Mouse (Mus musculus) cerebellum, postnatal 10 days (tissue): ENCODE data around the gene Ppard.

Source experiments
- DNase-seq, 2 experiments: peaks; one replicate each; pipeline ENCODE4 v3.0.0; 2021; ENCODE audit warnings: mixed read lengths in 2 of 2

Ppard gene

GRCm38 (mm10) chr17:28258325-28258724, 25.8 kb downstream of the Ppard start:
- no peak for DNase-seq

DNA sequence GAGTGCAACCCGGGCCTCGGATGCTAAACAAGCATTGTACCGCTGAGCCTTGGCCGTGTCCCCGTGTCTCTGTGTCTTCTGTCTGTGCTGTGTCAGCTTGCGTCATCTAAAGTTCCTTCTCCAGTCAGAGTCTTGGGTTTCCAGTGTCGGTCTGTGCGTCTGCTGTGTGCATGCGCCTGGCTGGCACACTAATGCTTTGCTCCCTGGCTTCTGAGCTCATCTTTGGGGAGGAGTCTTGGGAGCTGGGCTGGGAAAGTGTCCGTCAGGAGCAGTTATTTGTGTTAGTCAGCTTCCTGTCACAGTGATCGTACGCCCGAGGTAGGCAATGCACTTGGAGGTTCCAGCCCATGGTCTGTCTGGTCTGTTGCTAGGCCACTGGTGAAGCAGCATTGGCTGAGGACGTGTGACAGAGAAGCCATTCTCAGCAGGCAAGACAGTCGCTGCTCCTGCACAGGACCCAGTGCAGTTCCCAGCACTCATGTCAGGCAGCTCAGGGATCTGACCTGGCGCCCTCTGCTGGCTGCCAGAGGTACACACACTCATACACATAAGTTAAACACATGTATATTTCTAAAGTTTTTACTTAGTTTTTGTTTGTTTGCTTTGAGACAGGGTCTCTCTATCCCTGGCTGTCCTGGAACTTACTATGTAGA, 27.5 kb downstream of the Ppard start:
- no peak for DNase-seq

GRCm38 (mm10) chr17:28260543-28260909, 28.0 kb downstream of the Ppard start:
- DNase-seq: no peak

- DNase-seq: no peak
Observed at GRCm38 (mm10) chr17:28261795-28262194, 29.3 kb downstream of the Ppard start.

DNA sequence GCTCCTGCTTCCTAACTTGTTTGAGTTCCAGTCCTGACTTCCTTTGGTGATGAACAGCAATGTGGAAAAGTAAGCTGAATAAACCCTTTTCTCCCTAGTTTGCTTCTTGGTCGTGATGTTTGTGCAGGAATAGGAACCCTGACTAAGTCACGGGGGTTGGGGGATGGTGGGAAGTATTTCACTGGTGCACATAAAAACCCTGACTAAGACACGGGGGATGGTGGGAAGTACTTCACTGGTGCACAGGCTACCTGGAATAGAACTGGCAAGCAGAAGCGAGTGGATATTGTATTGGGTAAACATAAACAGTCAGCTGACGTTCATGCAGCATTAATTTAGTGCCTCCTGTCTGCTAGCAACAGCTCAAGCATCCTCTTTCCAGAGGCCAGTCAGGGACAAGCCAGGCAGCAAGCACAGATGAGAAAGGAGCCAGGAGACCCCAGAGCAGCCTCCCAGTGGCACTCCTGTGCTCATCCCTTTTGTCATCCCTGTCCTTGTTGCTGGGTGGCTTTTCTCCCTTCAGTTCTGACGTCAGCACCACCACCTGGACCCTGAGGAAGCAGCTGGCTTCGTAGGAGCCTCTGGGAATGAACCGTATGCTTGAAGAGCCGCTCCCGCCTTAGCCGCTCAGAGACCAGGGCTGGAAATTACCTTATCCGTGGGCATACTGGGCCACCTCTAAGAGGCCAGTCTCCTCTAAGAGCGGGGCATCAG, 30.8 kb downstream of the Ppard start:
- no peak for DNase-seq

DNA sequence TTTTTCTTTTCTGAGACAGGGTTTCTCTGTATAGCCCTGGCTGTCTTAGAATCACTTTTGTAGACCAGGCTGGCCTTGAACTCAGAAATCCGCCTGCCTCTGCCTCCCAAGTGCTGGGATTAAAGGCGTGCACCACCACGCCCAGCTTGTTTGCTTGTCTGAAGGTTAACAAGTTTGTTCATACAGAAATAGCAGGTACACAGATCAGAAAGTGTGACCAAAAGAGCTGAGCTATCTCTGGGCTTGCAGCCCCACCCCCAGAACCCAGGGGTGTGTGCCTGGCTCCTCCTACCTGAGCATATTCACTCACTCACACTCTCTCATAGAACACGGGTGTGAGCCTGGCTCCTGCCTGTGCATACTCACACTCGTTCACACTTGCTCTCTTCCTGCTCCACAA, 34.8 kb downstream of the Ppard start:
- DNase-seq: no peak

DNA sequence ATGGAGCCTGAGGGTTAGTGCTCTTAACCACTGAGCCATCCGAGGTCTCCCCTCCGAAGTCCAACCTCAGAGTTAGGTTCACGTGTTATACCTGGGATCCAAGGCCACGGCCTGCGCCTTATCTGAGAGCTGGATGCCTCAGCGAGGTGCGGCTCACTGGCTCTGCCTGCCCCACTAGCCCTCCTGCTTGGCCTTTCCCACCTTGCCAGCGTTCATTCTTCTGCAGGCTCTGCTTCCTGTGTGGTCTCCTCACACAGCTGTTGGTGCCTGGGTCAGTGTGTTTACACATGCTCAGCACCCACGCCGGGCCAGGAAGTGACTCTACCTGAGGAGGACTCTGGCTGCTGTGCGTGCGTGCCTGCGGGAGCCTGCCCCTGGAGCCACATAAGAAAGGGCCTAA, 37.7 kb downstream of the Ppard start:
- DNase-seq: no peak

DNA sequence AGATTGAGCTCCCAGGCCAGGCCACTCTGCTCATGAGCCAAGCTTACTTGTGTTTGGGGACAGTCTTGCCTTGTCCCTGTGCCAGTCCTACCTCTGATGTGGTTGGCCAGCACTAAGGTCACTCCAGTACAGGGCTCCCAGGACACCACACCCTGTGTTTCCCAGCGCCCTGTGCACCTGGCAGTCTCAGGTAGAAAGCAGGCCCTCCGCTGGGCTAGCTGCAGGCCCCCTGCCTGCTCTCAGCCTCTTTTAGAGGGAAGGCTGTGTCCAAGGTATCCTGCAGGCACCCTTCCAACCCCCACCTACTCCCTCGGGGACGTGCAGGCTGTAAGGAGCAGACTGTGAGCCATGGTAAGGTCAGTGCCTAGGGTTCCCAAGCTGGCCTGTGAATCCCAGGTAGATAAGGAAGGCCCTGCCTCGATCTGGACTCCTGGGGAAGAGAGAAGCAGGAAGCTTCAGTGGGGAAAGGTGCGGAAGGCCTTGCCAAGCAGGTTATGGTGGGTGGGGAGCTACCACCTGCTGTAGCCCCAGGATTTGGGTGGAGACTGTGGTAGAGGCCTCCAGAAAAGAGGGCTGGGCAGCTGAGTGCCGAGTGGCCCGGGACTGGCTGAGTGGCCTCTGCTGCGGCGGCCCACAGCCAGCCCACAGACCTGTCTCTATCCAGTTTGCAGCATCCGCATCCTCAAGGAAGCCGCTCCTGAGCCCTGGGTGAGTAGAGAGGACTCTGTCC, 39.2 kb downstream of the Ppard start:
- DNase-seq: no peak

- DNase-seq: no peak
Observed at GRCm38 (mm10) chr17:28272281-28272680, 39.8 kb downstream of the Ppard start.

DNA sequence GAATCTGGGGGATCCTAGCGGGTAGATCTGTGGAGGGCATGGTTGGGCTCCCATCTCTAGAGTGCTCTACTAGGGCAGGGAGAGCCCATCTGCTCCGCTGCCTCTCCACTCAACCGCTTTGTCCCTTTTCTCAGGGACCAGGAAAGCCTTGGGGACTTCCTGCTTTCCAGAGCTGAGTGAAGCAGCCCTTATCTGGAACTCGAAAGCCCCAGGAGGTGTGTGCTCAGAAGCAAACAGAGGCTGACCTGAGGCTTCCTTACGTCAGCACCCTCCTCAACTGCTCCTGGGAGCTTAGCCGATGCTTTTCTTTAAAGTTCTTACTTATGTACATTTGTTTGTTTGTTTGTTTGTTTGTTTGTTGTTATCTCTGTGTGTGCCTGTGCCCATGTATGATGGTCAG, 40.3 kb downstream of the Ppard start:
- no peak for DNase-seq

DNA sequence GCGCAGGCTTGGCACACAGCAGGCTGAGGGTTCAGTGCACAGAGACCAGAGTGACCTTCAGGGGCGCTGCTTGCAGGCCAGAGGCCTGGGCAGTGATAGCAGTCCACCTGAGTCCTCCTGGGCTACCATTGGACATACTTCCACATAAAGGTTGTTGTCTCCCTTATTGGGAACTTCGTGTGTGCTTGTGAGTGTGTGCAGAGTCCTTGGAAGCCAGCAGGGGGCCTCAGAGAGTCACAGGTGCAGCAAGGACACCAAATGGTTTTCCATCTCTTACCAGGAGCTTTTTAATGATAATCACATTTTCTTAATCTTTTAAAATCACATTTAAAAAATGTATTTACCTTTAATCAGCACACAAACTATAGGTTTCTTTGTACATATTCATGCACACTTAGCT, 42.2 kb downstream of the Ppard start:
- DNase-seq: peak; percentile 44 to 46

- peak; percentile 72 to 75 for DNase-seq
Observed at GRCm38 (mm10) chr17:28277226-28277625, 44.7 kb downstream of the Ppard start.

GRCm38 (mm10) chr17:28277721-28278120, 45.2 kb downstream of the Ppard start:
- DNase-seq: peak; percentile 72 to 79

GRCm38 (mm10) chr17:28278156-28278555, 45.7 kb downstream of the Ppard start:
- no peak for DNase-seq

- no peak for DNase-seq
Observed at GRCm38 (mm10) chr17:28279236-28279635, 46.7 kb downstream of the Ppard start.

- peak; percentile 65 to 72 for DNase-seq
Observed at GRCm38 (mm10) chr17:28279780-28280422, 47.4 kb downstream of the Ppard start.

DNA sequence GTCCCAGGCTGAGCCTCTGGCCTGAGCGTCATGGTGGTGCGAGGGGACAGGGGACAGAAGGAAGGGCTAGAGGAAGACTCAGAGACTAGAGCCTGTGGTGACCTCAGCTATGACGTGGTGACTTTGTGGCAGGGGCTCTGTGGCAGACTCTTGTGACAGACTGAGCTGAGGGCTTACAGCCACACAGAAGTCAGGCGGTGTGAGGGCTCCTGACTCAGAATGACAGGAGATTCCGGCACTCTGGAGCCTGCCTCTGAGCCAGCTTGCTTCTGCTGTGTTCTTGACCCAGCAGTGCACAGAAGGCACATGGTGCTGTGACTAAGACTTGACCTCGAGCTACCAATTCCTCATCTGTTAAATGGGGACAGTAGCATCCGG, 47.9 kb downstream of the Ppard start:
- DNase-seq: no peak

DNA sequence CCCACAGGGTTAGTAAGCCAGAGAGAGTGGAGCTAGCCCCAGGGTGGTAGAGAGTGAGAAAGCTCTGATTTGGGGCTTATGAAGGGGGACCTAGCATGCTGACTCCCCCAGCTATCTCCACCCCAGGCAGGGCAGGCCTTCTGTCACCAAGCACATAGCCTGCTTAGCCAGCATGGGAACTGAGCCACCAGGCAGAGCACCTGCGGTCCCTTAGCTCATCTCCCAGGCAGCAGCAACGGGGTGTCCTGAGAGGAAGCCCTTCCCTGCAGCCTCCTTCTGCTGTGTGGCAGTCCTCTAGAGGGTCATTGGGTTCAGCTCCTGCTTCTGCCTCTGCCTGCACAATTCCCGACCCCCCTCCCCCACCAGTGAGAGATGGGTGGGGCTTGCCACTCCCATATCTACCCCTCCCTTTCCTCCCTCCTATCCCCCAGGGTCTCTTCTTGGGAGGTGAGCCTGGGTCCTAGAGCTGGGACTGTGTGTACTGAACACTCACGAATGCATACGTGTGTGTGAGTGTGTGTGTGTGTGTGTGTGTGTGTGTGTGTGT, 48.4 kb downstream of the Ppard start:
- DNase-seq: no peak

DNA sequence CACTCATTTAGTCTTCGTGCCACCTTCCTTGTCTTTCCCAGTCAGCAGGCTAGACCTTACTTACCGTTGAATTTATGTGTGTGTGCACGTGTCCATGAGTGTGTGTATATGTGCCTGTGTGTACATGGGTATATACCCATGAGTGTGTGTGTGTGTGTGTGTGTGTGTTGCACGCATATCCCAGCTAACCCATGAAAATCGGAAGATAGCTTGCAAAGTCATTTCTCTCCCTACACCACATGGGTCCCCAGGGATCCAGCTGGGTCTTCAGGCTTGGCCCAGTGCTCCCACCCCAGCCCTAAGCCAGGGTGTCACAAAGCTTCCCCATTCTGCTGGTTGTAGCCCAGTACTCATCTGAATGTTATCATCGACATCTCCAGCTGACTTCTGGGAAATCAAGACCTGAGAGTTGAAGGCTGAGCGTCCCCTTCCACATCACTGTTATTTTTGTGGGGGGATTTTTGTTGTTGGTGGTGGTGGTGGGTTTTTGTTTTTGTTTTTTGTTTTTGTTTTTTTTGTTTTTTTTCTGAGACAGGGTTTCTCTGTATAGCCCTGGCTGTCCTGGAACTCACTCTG, 49.5 kb downstream of the Ppard start:
- DNase-seq: no peak

- DNase-seq: no peak
Observed at GRCm38 (mm10) chr17:28283199-28283598, 50.7 kb downstream of the Ppard start.

- peak; percentile 66 to 72 for DNase-seq
Observed at GRCm38 (mm10) chr17:28286133-28286532, 53.6 kb downstream of the Ppard start.

- DNase-seq: no peak
Observed at GRCm38 (mm10) chr17:28286964-28287363, 54.5 kb downstream of the Ppard start.

DNA sequence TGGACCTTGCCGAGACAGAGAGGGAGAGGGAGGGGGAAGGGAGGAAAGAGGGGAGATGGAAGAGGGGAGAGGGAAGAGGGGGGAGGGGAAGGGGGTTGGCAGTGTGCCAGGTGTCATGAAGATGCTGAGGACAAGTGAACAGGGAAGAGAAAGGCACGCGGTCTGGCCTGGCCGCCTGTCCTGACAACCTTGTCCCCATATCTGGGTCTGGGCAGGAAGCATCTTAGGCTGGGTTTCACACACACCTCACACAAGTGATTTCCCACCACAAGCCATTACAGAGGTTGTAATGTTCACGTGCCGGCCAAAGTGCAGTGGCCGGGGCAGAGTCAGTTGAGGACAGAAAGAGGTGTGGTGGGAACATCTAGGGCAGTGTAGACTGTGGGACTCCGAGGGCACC, 55.1 kb downstream of the Ppard start:
- peak; percentile 64 to 67 for DNase-seq
